Mouse (Mus musculus) G1E (cell line): Measurements from ENCODE around the gene Tlcd1. TPM values are rescaled to one million over a fixed set of nuclear protein-coding genes. Genes with fewer than 3 reads are reported as not detected.
A peak's percentile ranks its signal among the peaks of the same experiment; 100 is the strongest.

ENCODE experiments used
- ATAC-seq: 2 replicates; pipeline ENCODE4 v1.8.0; 2016; ENCODE audit warnings: mild to moderate bottlenecking; ENCODE audit not compliant: insufficient number of reproducible peaks, poor library complexity, low FRiP score, severe bottlenecking; ENCODE audit errors: extremely low read depth
- DNase-seq: peaks from one replicate; pipeline ENCODE4 v3.0.0; 2012; ENCODE audit warnings: low spot score
- H3K27me3 ChIP-seq: 2 replicates; pipeline ENCODE4 v1.6.1; 2012; ENCODE audit warnings: mild to moderate bottlenecking, low read length, inconsistent platforms; ENCODE audit not compliant: insufficient read depth
- H3K36me3 ChIP-seq: replicated peaks from 2 replicates; pipeline ENCODE3; 2012; ENCODE audit warnings: mild to moderate bottlenecking, inconsistent platforms
- H3K4me1 ChIP-seq: 2 replicates; pipeline ENCODE4 v1.6.1; 2012; ENCODE audit warnings: low read depth, low read length, inconsistent platforms, mixed read lengths; ENCODE audit not compliant: insufficient read depth
- H3K4me3 ChIP-seq: 2 replicates; pipeline ENCODE4 v1.5.1; 2012; ENCODE audit warnings: low read depth, mild to moderate bottlenecking, inconsistent platforms, low read length, moderate library complexity, mixed read lengths
- H3K9me3 ChIP-seq: replicated peaks from 2 replicates; pipeline ENCODE4 v1.6.1; 2012; ENCODE audit warnings: inconsistent platforms
- CTCF ChIP-seq: IDR thresholded peaks from 2 replicates; pipeline ENCODE4 v1.5.1; 2012; ENCODE audit warnings: low read depth, low read length, inconsistent platforms, mixed read lengths
- GATA1 ChIP-seq: IDR thresholded peaks from 2 replicates; pipeline ENCODE4 v1.6.1; 2012; ENCODE audit warnings: borderline replicate concordance, low read length, inconsistent platforms, mixed read lengths
- GATA2 ChIP-seq: IDR thresholded peaks from 2 replicates; pipeline ENCODE4 v1.6.1; 2012; ENCODE audit warnings: low read depth, low read length, inconsistent platforms, borderline replicate concordance
- POLR2AphosphoS5 ChIP-seq: IDR thresholded peaks from 2 replicates; pipeline ENCODE4 v1.6.1; 2012; ENCODE audit warnings: low read depth, low read length, inconsistent platforms; ENCODE audit not compliant: insufficient replicate concordance
- TAL1 ChIP-seq: conservative IDR thresholded peaks from 2 replicates; pipeline ENCODE4 v1.6.1; 2012; ENCODE audit warnings: low read depth, low read length, inconsistent platforms, mixed read lengths
- polyA plus RNA-seq: library from polyadenylated mRNA; stranded (reverse); fragments of >175 nt; gene quantifications from 2 replicates; pipeline ENCODE4 v1.2.3, GENCODE M21; 2012
- total RNA-seq, 2 experiments: library from RNA; stranded (forward) in 1 of 2; stranded (reverse) in 1 of 2; fragments of 200-1000 nt in 1 of 2; fragments of >200 nt in 1 of 2; fragmentation: Nextera tagmentation in 1 of 2; gene quantifications; 2 replicates each; pipeline ENCODE4 v1.2.3; 2014 to 2017

Tlcd1 gene
- total and polyA plus RNA-seq, 3 experiments, result 6.7 to 47.8 (median 15.5) TPM

DNA sequence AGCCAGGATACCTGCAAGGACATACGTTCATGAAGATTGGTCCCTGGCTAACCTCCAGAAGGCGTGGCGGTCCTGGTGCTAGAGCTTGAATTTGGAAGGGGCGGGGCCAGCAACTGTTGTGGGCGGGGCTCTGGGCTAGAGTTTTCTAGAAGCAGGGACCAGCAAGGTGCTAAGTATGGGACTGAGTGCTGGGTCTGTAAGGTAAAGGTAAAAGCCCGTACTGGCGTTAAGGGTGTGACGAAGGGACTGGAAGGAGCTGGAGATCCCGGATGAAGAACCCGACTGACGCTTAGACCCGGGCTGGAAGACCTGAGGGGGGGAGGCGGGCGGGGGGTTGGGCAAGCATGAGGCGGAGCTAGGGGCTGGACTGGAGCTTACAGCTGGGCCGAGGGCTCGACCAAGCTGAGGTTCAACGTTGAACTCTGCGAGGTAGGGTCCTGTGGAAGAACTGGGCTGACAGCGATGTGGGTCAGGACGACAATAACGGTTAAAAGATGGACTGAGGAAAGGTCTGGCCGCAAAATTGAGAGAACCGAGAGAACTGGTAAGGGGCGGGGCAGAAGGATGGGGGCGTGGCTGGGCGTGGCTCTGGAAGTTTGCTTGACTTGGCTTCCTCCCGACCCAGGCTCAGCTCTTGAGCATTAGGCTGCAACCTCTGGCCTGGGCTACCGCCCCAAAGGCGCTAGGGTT is 18.0 kb downstream of the Tlcd1 start:
- no peaks in the 10 kb centered on the region for H3K36me3 ChIP-seq
- DNase-seq, result peak; percentile 48
- no peaks in the 10 kb centered on the region for H3K9me3 ChIP-seq
- peak overlapping the region; percentile 71 for H3K4me3 ChIP-seq
- peaks cover 48% of the 10 kb centered on the region for H3K27me3 ChIP-seq
- ATAC-seq, result no peak
- peaks cover 29% of the 10 kb centered on the region for H3K4me1 ChIP-seq
- TF ChIP-seq TAL1 (no peak), POLR2AphosphoS5 (no peak), GATA2 (no peak), GATA1 (no peak), CTCF (no peak)

DNA sequence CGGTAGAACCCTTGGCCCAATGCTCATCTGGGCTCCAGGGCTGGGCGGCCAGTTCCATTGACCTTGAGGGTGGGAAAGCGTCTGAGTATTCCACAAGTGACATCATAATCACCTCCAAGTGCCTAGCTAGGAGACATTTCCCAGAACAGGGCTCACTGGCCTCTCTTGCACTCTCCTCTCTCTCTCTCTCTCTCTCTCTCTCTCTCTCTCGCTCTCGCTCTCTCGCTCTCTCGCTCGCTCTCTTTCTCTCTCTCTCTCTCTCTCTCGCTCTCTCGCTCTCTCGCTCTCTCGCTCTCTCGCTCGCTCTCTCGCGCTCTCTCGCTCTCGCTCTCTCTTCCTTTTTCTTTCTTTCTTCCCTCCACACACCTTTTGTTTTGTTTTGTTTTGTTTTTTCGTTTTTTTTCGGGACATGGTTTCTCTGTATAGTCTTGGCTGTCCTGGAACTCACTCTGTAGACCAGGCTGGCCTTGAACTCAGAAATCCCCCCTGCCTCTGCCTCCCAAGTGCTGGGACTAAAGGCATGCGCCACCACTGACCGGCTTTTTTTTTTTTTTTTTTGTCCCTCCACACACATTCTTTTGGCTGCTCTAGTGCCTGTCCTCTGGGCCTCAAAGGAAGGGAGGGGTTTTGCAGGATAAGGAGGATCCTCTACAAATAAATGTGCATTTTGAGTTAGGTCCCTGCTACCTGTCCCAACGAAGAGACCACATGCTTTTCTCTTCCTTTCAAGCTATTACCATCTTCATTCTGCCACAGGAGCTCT is 18.8 kb downstream of the Tlcd1 start:
- TF ChIP-seq GATA1 (no peak), TAL1 (no peak)
- H3K36me3 ChIP-seq, result no peaks in the 10 kb centered on the region
- DNase-seq (no peak), ATAC-seq (no peak)
- peaks cover 41% of the 10 kb centered on the region for H3K27me3 ChIP-seq
- H3K4me1 ChIP-seq, result peaks cover 25% of the 10 kb centered on the region
- H3K4me3 ChIP-seq, result peak overlapping the region; percentile 71
- H3K9me3 ChIP-seq, result no peaks in the 10 kb centered on the region

DNA sequence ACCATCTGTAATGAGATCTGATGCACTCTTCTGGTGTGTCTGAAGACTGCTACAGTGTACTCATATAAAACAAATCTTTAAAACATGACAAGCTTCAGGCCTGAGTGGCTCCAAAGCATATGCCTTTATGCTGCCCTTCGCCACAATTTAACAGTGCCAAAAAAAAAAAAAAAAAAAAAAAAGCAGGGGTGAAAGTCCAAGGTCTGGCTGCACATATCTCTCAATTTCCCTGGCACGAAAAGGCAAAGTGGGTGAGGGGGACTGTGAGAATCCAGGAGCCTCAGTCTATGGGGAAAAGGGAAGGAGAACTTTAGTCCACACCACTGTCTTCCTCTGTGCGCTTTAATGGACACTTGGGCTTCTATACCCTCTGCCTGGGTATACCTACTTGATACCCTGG is 25.9 kb downstream of the Tlcd1 start:
- ATAC-seq (no peak), DNase-seq (no peak)
- Histone ChIP-seq H3K9me3 (no peaks in the 10 kb centered on the region), H3K4me3 (no peak overlapping the region), H3K27me3 (no peaks in the 10 kb centered on the region), H3K4me1 (peaks cover 3% of the 10 kb centered on the region), H3K36me3 (peaks cover 55% of the 10 kb centered on the region)
- TF ChIP-seq GATA1 (no peak), CTCF (no peak), POLR2AphosphoS5 (no peak)

DNA sequence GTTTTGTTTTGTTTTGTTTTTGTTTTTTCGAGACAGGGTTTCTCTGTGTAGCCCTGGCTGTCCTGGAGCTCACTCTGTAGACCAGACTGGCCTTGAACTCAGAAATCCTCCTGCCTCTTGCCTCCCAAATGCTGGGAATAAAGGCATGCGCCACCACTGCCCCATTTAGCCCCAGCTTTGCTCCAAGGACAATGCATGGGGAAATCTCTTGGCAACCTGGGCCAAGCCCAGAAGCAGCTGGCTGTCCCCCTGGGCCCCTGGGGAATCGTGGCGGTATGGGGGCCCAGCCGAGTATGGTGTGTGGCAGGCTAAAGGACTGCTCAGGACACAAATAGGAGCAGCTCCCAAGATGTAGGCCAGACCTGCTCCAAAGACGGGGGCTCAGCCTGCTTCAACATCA is 27.8 kb downstream of the Tlcd1 start:
- DNase-seq (no peak), ATAC-seq (no peak)
- Histone ChIP-seq H3K9me3 (no peaks in the 10 kb centered on the region), H3K27me3 (no peaks in the 10 kb centered on the region), H3K36me3 (peaks cover 74% of the 10 kb centered on the region), H3K4me1 (peaks cover 3% of the 10 kb centered on the region), H3K4me3 (no peak overlapping the region)
- no peak for TF ChIP-seq GATA2
- TF ChIP-seq CTCF, result no peak

DNA sequence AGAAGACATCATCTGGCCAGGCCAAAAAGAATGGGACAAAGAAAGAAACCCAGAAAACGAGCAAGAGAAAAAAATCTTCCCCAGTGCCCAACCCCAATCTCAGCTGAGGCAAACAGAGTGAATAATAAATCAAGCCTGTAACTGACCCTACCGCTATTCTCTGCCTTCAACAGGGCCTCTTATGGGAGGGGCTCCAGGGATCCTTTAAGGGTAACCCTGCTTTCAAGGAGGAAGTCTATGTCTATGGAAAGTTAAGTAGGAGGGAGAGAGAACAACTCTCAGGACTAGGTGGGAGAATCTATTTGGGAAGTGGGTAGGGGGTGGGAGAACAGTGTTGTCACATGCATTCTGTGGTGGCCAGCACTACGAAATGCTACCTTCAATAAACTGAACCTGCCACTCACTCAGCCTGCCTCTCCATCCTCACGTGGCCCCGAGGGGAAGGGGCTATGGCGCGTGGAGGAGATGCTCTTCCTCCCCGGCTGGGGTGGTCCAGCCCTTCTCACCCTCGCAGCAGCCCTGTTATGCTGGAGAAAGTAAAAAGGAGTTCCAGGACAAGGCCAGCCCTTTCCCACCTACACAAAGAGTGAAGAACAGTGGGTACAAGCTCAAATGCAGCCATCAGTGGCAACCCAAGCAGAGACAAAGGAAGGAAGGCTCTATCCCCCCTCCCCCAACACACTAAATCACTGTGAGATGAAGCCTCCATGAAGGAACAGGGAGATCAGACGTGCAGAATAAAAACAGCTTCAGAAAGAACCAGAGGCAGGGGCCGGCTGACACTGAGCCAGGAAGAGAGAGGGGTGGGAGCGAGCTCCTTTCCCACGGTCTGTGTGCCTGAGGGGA is 29.1 kb downstream of the Tlcd1 start:
- TF ChIP-seq CTCF, result no peak
- Histone ChIP-seq H3K4me1 (peaks cover 3% of the 10 kb centered on the region), H3K9me3 (no peaks in the 10 kb centered on the region), H3K36me3 (peaks cover 87% of the 10 kb centered on the region), H3K4me3 (no peak overlapping the region), H3K27me3 (no peaks in the 10 kb centered on the region)
- no peak for DNase-seq
- ATAC-seq, result no peak

DNA sequence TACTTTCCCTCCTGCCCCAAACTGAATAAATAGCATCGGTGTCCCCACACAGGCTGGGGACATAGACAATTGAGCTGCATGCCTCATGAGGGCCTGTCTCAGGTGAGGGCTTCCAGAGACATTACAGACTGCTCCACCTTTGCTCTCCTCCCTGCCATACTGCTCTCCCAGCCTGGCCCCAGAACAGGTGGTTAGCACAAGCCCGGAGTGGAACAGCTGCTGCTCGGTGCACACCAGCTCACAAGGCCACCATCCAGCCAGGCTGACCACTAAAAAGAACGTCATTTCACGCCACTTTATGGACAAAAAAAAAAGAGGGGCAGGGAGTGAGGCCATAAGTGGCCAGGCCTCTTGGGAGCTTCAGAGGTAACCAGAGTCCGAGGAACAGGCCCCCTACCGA is 30.7 kb downstream of the Tlcd1 start:
- H3K27me3 ChIP-seq, result no peaks in the 10 kb centered on the region
- no peak for DNase-seq
- no peak for ATAC-seq
- H3K9me3 ChIP-seq, result no peaks in the 10 kb centered on the region
- TF ChIP-seq GATA2 (no peak), TAL1 (no peak), GATA1 (no peak), CTCF (no peak)
- H3K4me1 ChIP-seq, result peaks cover 10% of the 10 kb centered on the region
- H3K36me3 ChIP-seq, result peaks cover 99% of the 10 kb centered on the region
- no peak overlapping the region for H3K4me3 ChIP-seq

DNA sequence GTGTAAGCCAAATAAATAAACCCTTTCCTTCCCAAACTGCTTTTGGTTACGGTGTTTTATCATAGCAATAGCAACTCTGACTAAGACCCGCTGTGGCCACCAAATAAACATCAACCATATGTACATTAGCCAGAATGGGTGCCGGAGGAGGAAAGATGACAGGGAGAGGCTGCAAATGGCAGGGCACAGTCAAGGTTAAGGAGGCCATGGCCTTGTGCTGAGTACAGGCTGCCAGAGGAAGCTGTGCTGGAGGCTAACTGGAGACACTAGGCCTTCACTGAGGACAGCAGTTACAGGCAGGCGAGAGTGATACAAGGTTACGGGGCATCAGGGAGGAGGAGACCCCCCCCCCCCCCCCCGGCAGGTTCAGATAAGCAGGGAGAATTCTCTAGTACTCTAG is 33.4 kb downstream of the Tlcd1 start:
- H3K9me3 ChIP-seq, result no peaks in the 10 kb centered on the region
- DNase-seq (no peak), ATAC-seq (no peak)
- peaks cover 6% of the 10 kb centered on the region for H3K4me1 ChIP-seq
- H3K27me3 ChIP-seq, result no peaks in the 10 kb centered on the region
- no peak for TF ChIP-seq GATA1
- no peak for TF ChIP-seq CTCF
- no peak for TF ChIP-seq TAL1
- no peak for TF ChIP-seq GATA2
- no peak for TF ChIP-seq POLR2AphosphoS5
- H3K4me3 ChIP-seq, result no peak overlapping the region
- H3K36me3 ChIP-seq, result peaks cover 97% of the 10 kb centered on the region
